Mouse (Mus musculus): ENCODE measurements around the gene Chaf1a. TPM values are rescaled to one million over a fixed set of nuclear protein-coding genes. Genes with fewer than 3 reads are reported as not detected.
A peak's percentile ranks its signal among the peaks of the same experiment; 100 is the strongest.
"Not testable (repeated sequence)": the region's sequence is repeated elsewhere in the genome, so short reads cannot be mapped to it uniquely, and the experiment has no call there.

The Chaf1a gene
- polyA plus RNA-seq, 1 experiment from 2014 or later = 13.5 TPM

DNA sequence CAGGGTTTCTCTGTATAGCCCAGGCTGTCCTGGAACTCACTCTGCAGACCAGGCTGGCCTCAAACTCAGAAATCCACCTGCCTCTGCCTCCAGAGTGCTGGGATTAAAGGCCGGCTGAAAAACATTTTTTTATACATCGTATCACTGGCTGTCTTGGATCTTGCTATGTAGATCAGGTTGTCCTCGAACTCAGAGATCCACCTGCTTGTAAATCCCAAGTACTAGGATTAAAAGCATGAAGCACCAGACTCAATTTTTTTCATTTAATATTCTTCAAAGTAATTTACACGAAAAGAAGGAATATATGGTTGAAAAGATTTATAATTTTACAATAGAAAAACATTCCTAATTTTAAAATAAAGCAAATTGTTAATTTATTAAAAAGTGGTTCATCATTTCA is 894 bp upstream of the Chaf1a start:
- Histone ChIP-seq H3K4me2 (peak overlapping the region; percentile 80), H3K27me3 (ENCODE audit: control insufficient read depth, insufficient read depth, low read length) (no peaks in the 10 kb centered on the region), H3K4me1 (ENCODE audit: control insufficient read depth, insufficient read depth, low read length) (peaks cover 11% of the 10 kb centered on the region), H3K9ac (ENCODE audit: low read depth, low read length) (no peak overlapping the region), H3K4me3 (ENCODE audit: low read depth, low read length) (peak overlapping the region; percentile 72; the same call in 1 of the 2 replicates), H3K36me3 (ENCODE audit: control insufficient read depth, insufficient read depth, low read length) (0 out of 2 replicates have a peak, but pooled peaks cover 3% of the 10 kb centered on the region), H3K27ac (ENCODE audit: low read depth, low read length) (no peak overlapping the region), H3K9me3 (replicated peaks; ENCODE audit: control insufficient read depth, low read length) (no peaks in the 10 kb centered on the region)
- WGBS (ENCODE audit: insufficient replicate concordance) = 75% methylated on average over 4 of the region's 4 CpGs
- no peak for ATAC-seq (replicated peaks; ENCODE audit: insufficient number of reproducible peaks, low FRiP score, low TSS enrichment)

DNA sequence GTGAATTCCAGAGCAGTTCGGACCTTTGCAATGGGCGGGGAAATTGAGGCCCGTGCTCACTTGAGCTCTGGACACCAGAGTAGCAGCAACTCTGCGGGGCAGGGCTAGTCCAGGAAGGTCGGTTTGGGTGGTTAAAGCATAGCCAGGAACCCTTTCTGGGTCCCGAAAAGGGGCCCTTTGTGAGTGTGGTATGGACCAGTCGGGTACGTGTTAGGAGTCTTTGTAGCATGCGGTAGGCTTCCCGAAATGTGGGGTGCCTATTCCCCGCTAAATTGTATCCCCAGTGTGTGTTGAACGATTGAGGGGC is 571 bp downstream of the Chaf1a start:
- Histone ChIP-seq H3K4me3 (ENCODE audit: low read depth, low read length) (peak overlapping the region; percentile 72), H3K27ac (ENCODE audit: low read depth, low read length) (peak overlapping the region; percentile 90; the same call in 1 of the 2 replicates), H3K9ac (ENCODE audit: low read depth, low read length) (peak overlapping the region; percentile 89), H3K27me3 (ENCODE audit: control insufficient read depth, insufficient read depth, low read length) (no peaks in the 10 kb centered on the region), H3K9me3 (replicated peaks; ENCODE audit: control insufficient read depth, low read length) (no peaks in the 10 kb centered on the region), H3K4me1 (ENCODE audit: control insufficient read depth, insufficient read depth, low read length) (no peaks in the 10 kb centered on the region; the same call in 1 of the 2 replicates), H3K4me2 (peak overlapping the region; percentile 80), H3K36me3 (ENCODE audit: control insufficient read depth, insufficient read depth, low read length) (0 out of 2 replicates have a peak, but pooled peaks cover 3% of the 10 kb centered on the region)
- 2% methylated on average over 12 of the region's 12 CpGs for WGBS (ENCODE audit: insufficient replicate concordance)
- no peak for ATAC-seq (replicated peaks; ENCODE audit: insufficient number of reproducible peaks, low FRiP score, low TSS enrichment)

DNA sequence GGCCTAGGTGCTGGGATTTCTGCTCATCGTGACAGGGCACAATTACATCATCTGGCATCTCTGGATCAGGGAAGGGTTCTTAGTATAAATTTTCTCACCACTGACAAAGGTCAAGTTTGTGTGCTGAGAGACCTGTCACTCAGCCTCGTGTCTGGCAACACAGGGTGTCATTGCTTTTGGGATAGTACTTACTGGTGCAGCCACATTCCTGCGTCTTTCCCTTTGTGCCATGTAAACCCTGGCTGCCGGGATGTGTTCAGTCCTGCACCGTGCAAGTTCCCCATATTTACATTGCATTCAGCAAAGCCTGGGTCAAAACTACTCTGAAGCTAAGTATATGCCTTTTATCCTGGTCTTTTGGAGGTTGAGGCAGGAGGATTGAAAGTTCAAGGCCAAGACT is 11.1 kb downstream of the Chaf1a start:
- WGBS (ENCODE audit: insufficient replicate concordance) = 87% methylated on average over 5 of the region's 5 CpGs
- H3K27ac ChIP-seq (ENCODE audit: low read depth, low read length) = no peak overlapping the region
- no peaks in the 10 kb centered on the region for H3K9me3 ChIP-seq (replicated peaks; ENCODE audit: control insufficient read depth, low read length)
- H3K36me3 ChIP-seq (ENCODE audit: control insufficient read depth, insufficient read depth, low read length) = peaks cover 29% of the 10 kb centered on the region
- H3K4me2 ChIP-seq = no peak overlapping the region
- H3K9ac ChIP-seq (ENCODE audit: low read depth, low read length) = no peak overlapping the region
- ATAC-seq (replicated peaks; ENCODE audit: insufficient number of reproducible peaks, low FRiP score, low TSS enrichment) = no peak
- no peak overlapping the region for H3K4me3 ChIP-seq (ENCODE audit: low read depth, low read length)
- H3K4me1 ChIP-seq (ENCODE audit: control insufficient read depth, insufficient read depth, low read length) = no peaks in the 10 kb centered on the region
- no peaks in the 10 kb centered on the region for H3K27me3 ChIP-seq (ENCODE audit: control insufficient read depth, insufficient read depth, low read length)

GRCm38 (mm10) chr17:56054938-56055337 is 14.7 kb downstream of the Chaf1a start:
- no peak for ATAC-seq (replicated peaks; ENCODE audit: insufficient number of reproducible peaks, low FRiP score, low TSS enrichment)

DNA sequence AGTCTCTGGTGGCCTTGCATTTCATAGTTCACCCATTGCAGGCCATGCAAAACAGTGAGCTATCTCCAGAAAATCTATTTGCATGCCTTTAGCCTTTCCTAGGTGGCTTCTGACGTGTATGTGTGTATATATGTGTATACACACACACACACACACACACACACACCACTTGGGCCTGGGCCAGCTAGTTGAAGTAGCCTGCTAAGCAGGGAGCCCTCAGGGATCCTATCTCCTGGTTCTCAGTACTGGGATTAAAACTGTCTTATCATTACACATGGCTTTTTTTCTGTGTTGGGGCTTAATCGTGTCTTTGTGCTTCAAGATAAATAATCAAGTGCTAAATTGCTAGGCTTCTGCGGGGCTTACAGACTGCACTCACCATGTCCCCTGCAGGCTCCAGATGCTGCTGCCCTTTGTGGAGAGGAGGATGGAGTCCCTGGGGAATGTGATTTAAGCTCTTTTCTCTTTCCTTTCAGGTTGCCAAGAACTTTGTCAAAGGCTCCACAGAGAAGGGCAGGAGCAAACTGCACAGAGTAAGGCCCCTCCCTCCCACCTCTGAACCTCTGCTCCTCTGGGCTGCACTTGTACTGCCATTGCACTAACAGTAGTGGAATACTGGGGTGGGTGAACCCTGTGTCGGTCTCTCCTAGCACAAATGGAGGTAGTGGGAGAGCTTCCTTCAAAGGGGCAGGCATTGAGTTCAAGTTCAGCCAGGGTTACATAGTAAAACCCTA is 15.9 kb downstream of the Chaf1a start:
- no peak for ATAC-seq (replicated peaks; ENCODE audit: insufficient number of reproducible peaks, low FRiP score, low TSS enrichment)
- Histone ChIP-seq H3K4me2 (no peak overlapping the region), H3K4me1 (ENCODE audit: control insufficient read depth, insufficient read depth, low read length) (no peaks in the 10 kb centered on the region), H3K9me3 (replicated peaks; ENCODE audit: control insufficient read depth, low read length) (no peaks in the 10 kb centered on the region), H3K4me3 (ENCODE audit: low read depth, low read length) (no peak overlapping the region), H3K9ac (ENCODE audit: low read depth, low read length) (no peak overlapping the region), H3K36me3 (ENCODE audit: control insufficient read depth, insufficient read depth, low read length) (peaks cover 30% of the 10 kb centered on the region), H3K27ac (ENCODE audit: low read depth, low read length) (no peak overlapping the region), H3K27me3 (ENCODE audit: control insufficient read depth, insufficient read depth, low read length) (no peaks in the 10 kb centered on the region)
- 60% methylated on average over 4 of the region's 4 CpGs for WGBS (ENCODE audit: insufficient replicate concordance)

More at GRCm38 (mm10) chr17:56054938-56055337, 14.7 kb downstream of the Chaf1a start:
- no peak overlapping the region for H3K4me3 ChIP-seq (ENCODE audit: low read depth, low read length)
- no peaks in the 10 kb centered on the region for H3K27me3 ChIP-seq (ENCODE audit: control insufficient read depth, insufficient read depth, low read length)
- H3K27ac ChIP-seq (ENCODE audit: low read depth, low read length) = no peak overlapping the region
- H3K36me3 ChIP-seq (ENCODE audit: control insufficient read depth, insufficient read depth, low read length) = peaks cover 20% of the 10 kb centered on the region
- H3K4me1 ChIP-seq (ENCODE audit: control insufficient read depth, insufficient read depth, low read length) = no peaks in the 10 kb centered on the region
- no peak overlapping the region for H3K4me2 ChIP-seq
- H3K9ac ChIP-seq (ENCODE audit: low read depth, low read length) = no peak overlapping the region
- H3K9me3 ChIP-seq (replicated peaks; ENCODE audit: control insufficient read depth, low read length) = no peaks in the 10 kb centered on the region

GRCm38 (mm10) chr17:56057381-56058120 is 17.3 kb downstream of the Chaf1a start:
- WGBS (ENCODE audit: insufficient replicate concordance) = 82% methylated on average over 11 of the region's 11 CpGs
- no peaks in the 10 kb centered on the region for H3K4me1 ChIP-seq (ENCODE audit: control insufficient read depth, insufficient read depth, low read length)
- H3K27me3 ChIP-seq (ENCODE audit: control insufficient read depth, insufficient read depth, low read length) = no peaks in the 10 kb centered on the region
- H3K4me3 ChIP-seq (ENCODE audit: low read depth, low read length) = no peak overlapping the region
- peaks cover 34% of the 10 kb centered on the region for H3K36me3 ChIP-seq (ENCODE audit: control insufficient read depth, insufficient read depth, low read length)
- ATAC-seq (replicated peaks; ENCODE audit: insufficient number of reproducible peaks, low FRiP score, low TSS enrichment) = no peak
- no peak overlapping the region for H3K4me2 ChIP-seq
- H3K9me3 ChIP-seq (replicated peaks; ENCODE audit: control insufficient read depth, low read length) = no peaks in the 10 kb centered on the region
- H3K27ac ChIP-seq (ENCODE audit: low read depth, low read length) = no peak overlapping the region
- H3K9ac ChIP-seq (ENCODE audit: low read depth, low read length) = no peak overlapping the region

- no peaks in the 10 kb centered on the region for H3K27me3 ChIP-seq (ENCODE audit: control insufficient read depth, insufficient read depth, low read length)
- no peak overlapping the region for H3K9ac ChIP-seq (ENCODE audit: low read depth, low read length)
- 96% methylated on average over 7 of the region's 7 CpGs for WGBS (ENCODE audit: insufficient replicate concordance)
- H3K4me1 ChIP-seq (ENCODE audit: control insufficient read depth, insufficient read depth, low read length) = no peaks in the 10 kb centered on the region
- H3K27ac ChIP-seq (ENCODE audit: low read depth, low read length) = no peak overlapping the region
- H3K4me2 ChIP-seq = no peak overlapping the region
- no peak overlapping the region for H3K4me3 ChIP-seq (ENCODE audit: low read depth, low read length)
- peaks cover 64% of the 10 kb centered on the region for H3K36me3 ChIP-seq (ENCODE audit: control insufficient read depth, insufficient read depth, low read length)
- H3K9me3 ChIP-seq (replicated peaks; ENCODE audit: control insufficient read depth, low read length) = no peaks in the 10 kb centered on the region
- no peak for ATAC-seq (replicated peaks; ENCODE audit: insufficient number of reproducible peaks, low FRiP score, low TSS enrichment)
Measured at GRCm38 (mm10) chr17:56062081-56062480, 21.8 kb downstream of the Chaf1a start.

GRCm38 (mm10) chr17:56065715-56066114 is 25.5 kb downstream of the Chaf1a start:
- WGBS (ENCODE audit: insufficient replicate concordance) = 76% methylated on average over 6 of the region's 6 CpGs
- H3K9me3 ChIP-seq (replicated peaks; ENCODE audit: control insufficient read depth, low read length); H3K4me2 ChIP-seq; H3K27ac ChIP-seq (ENCODE audit: low read depth, low read length); H3K27me3 ChIP-seq (ENCODE audit: control insufficient read depth, insufficient read depth, low read length); ATAC-seq (replicated peaks; ENCODE audit: insufficient number of reproducible peaks, low FRiP score, low TSS enrichment); H3K4me3 ChIP-seq (ENCODE audit: low read depth, low read length); H3K9ac ChIP-seq (ENCODE audit: low read depth, low read length); H3K4me1 ChIP-seq (ENCODE audit: control insufficient read depth, insufficient read depth, low read length): not testable (repeated sequence)
- peaks cover 80% of the 10 kb centered on the region for H3K36me3 ChIP-seq (ENCODE audit: control insufficient read depth, insufficient read depth, low read length)

GRCm38 (mm10) chr17:56066451-56066850 is 26.2 kb downstream of the Chaf1a start:
- Histone ChIP-seq H3K4me1 (ENCODE audit: control insufficient read depth, insufficient read depth, low read length) (no peaks in the 10 kb centered on the region), H3K4me2 (no peak overlapping the region), H3K9ac (ENCODE audit: low read depth, low read length) (no peak overlapping the region), H3K36me3 (ENCODE audit: control insufficient read depth, insufficient read depth, low read length) (peaks cover 83% of the 10 kb centered on the region), H3K27me3 (ENCODE audit: control insufficient read depth, insufficient read depth, low read length) (no peaks in the 10 kb centered on the region), H3K9me3 (replicated peaks; ENCODE audit: control insufficient read depth, low read length) (no peaks in the 10 kb centered on the region), H3K4me3 (ENCODE audit: low read depth, low read length) (no peak overlapping the region), H3K27ac (ENCODE audit: low read depth, low read length) (no peak overlapping the region)
- no peak for ATAC-seq (replicated peaks; ENCODE audit: insufficient number of reproducible peaks, low FRiP score, low TSS enrichment)

Data from heart, embryonic 11.5 days (tissue).